Mouse (Mus musculus) heart, adult 9 months (tissue): ENCODE measurements at regions not wholly inside any gene's neighbourhood (a gene's known extent, or its start where the extent isn't known, plus 50 kb on each side); places are given as distances from the start of the nearest gene placed in this dataset.

ENCODE experiments used
- DNase-seq, 2 experiments: peaks; one replicate each; pipeline ENCODE4 v3.0.0; 2022; ENCODE audit warnings: low spot score in 2 of 2

GRCm38 (mm10) chr11:19659511-19659910, 264.7 kb upstream of the Spred2 start:
- no peak for DNase-seq

- DNase-seq: no peak
Observed at GRCm38 (mm10) chr11:19666732-19667131, 257.4 kb upstream of the Spred2 start.

- peak in 1 of 2 experiments; percentile 18 for DNase-seq
Observed at GRCm38 (mm10) chr11:19670853-19671530, 253.2 kb upstream of the Spred2 start.

DNA sequence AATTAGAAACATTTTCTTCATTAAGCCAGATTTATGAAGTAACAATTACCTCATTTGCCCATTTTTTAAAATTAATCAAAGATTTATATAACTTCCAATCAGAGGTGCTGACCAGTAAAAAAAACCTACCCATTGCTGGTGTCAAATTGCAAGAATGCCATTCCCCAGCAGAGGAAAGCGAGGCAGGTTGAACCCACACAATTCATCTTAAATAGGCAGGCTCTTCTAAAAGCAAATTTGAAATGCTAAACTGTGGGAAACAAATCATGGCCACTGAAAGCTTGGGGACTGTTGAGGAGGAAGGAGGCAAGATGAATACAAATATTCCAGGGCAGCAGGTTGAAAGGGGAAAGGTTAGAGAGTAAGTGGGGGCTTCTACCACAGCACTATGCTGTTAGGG, 251.2 kb upstream of the Spred2 start:
- DNase-seq: no peak

DNA sequence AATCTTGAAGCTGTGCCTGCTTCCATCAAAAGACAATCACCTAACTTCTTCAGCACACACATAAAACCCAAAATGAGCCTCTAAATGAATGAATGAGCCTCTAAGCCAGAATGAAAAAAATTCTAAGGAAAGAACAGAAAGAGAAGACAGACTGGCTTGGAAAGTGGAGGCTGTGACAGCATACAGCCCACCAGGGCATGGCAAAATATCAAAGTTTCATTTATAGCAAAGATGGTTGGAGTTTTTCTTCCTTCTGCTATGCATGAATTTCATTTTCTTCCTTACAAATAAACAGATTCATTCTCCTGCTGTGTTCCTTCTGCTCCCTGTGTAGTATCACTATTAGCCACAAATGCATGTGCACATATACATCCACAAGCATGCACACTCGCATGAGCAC, 247.7 kb upstream of the Spred2 start:
- no peak for DNase-seq

DNA sequence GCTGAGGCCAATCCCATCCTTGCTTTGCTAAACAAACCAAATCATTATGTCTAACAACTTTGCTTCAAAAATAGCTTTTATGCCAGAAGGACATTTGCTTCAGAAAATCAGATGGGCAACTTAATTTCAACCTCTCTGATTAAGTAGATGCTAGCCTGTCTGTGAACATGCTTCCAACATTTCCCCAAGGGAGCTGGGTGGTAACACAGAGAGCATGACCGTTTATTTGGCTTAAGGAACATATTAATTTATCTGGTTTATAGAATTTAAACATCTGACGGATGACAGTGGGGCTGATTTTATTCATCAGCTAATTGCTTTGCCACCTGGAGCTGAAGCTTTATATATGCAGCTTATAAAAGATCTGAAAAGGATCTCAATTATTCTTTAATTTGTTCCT, 245.1 kb upstream of the Spred2 start:
- DNase-seq: no peak

- DNase-seq: no peak
Observed at GRCm38 (mm10) chr11:19679669-19680068, 244.5 kb upstream of the Spred2 start.

DNA sequence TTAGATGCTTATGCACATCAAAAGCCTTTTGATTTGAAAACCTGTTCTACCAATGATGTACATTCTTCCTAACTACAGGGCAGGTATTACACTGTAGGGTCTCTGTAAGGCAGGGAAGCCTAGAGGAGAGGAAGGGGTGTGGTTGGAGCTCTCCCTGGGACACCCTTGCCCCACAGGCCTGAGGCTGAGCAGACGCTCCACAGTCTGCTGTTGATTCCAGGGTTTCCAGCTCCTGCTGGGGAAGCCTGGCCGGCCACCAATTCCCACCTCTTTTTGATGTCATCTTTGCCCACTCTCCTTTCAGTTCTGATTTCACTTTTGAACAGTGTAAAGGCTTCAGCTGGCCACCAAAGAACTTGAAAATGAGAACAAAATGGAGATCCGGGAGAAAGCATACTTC, 223.0 kb upstream of the Spred2 start:
- no peak for DNase-seq

DNA sequence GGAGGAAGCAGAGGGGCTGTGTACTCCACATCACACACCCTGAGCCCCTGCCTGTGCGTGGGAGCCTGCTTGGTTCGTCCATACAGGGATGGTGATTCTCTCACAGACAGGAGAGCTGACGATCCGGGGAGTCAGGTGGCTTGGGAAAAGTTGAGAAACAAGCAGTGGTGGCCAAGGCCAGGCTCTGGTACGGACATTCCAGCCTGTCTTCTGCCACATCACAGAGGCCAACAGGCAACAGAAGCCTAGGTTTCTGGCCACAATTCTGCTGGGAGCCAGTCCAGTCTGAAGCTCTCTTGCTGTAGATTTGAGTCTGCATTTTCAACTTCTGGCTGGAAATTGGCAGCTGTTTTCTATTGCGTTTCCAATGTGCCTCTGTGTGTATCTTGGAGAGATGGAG, 215.4 kb upstream of the Spred2 start:
- DNase-seq: no peak

GRCm38 (mm10) chr11:19709337-19709736, 214.8 kb upstream of the Spred2 start:
- no peak for DNase-seq

DNA sequence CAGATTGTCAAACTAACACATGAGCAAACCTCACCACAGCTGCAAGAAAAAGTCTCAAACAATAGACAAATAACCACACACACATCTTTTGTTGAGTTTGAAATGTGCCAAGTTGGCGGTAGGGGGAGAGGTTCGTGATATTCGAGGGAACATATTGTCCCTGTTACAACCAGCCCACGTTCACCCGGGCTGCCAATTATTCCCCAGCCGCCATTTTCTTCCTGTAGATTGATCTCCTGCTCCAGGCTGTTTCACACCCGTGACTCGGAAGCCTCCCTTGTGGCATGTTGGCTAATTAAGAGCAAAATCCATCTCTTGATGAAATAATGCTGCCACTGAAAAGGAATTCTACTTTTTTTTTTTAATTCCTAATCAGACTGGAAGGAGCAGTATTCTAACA, 211.1 kb upstream of the Spred2 start:
- no peak for DNase-seq

DNA sequence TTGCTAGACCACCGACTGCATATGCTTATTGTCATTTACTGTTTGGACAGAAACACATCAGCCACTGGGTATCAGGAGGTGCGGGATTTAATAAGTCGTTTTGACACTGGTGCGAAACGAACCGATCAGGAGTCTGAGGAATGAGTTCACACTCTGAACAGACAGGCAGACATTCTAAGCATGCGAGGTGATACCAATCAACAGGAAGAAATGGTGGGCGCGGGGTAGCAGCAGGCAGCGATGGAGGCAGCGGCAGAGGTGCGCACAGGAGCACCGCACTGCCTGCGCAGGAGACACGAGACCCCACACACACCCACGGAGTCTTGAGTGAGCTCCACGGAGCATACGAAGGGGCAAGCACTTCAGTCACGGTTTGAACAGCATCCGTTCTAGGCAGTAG, 210.6 kb upstream of the Spred2 start:
- no peak for DNase-seq

- DNase-seq: no peak
Observed at GRCm38 (mm10) chr11:19714211-19714610, 210.0 kb upstream of the Spred2 start.

DNA sequence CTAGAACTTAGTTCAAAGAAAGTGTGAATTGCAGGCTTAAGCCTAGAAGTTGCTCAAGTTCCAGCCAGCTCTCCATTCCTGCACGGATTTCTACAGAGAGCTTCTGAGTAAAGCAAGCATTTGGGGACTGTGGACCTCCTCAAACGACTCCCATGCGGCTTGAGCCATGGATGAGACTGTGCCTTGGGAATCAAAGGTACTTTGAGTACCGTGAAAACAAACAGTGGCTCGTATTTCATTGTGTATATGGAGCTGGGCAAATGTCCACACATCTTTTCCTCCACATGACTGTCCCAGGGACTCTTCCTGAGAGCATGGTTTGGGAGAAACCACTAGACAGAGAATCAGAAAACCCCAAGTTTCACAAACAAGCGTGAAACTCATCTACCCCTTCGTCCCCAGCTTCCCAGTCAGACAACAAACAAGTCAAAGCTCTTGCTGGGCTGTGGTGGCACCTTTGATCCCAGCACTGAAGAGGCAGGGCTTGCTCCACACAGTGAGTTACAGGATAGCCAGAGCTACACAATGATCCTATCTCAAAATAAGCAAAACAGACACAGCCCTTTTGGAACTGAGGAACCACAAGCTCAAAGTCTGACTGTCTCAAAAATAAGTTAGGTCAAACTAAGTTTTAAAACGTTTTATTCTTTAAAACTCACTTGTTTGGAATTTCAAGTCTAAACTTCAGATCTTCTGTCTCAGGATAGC, 209.1 kb upstream of the Spred2 start:
- DNase-seq: no peak

GRCm38 (mm10) chr11:19718165-19718564, 206.0 kb upstream of the Spred2 start:
- no peak for DNase-seq

GRCm38 (mm10) chr11:19729031-19729430, 195.1 kb upstream of the Spred2 start:
- no peak for DNase-seq

GRCm38 (mm10) chr11:19730747-19731146, 193.4 kb upstream of the Spred2 start:
- no peak for DNase-seq

- no peak for DNase-seq
Observed at GRCm38 (mm10) chr11:19736076-19736475, 188.1 kb upstream of the Spred2 start.

DNA sequence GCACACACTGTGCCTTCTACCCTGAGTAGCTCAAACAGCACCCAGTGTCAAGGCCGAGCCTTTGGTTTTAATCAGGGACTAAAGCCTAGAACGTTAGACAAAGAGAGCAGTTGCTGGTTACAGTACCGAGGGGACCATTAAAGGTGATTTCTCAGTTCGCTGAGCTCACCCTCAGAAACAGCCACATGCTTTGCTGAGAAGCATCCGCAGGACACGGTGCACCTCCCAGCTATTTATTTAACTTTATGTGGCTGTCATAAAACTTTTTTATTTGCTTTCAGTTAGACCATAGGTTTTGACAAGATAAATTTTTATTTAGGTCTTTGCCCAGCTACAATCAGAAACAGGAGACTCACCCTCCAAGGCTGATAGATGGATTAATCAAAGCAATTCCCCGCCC, 187.2 kb upstream of the Spred2 start:
- DNase-seq: no peak

DNA sequence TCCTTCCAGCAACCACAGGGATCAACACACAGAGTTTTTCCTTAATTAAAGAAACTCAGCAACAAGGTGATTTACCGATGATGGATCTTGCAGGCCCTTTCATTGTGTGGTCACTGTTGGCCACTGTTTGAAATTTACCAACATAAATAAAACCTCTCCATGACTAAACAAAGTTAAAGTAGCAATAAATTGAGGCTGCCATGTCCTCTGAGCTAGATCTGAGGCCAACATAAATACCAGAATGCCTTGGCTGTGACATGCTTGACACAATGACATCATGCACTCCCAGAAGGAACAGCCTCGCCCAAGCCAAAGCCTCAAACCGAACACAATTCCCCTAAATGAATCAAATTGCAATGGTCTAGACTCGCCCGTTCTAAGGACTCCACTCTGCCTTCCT, 186.8 kb upstream of the Spred2 start:
- DNase-seq: peak in 1 of 2 experiments; percentile 25

- no peak for DNase-seq
Observed at GRCm38 (mm10) chr11:19737807-19738206, 186.4 kb upstream of the Spred2 start.

GRCm38 (mm10) chr11:19739527-19740151, 184.5 kb upstream of the Spred2 start:
- DNase-seq: no peak

GRCm38 (mm10) chr11:19740562-19740961, 183.6 kb upstream of the Spred2 start:
- no peak for DNase-seq
